Comparison of ENCODE assay signal across 8 mouse cellular contexts in genomic region chrX:7574087-7574884, GRCm38 (mm10). TPM values are rescaled to one million over a fixed set of nuclear protein-coding genes. Genes with fewer than 3 reads are reported as not detected.
DNase-seq lines count a peak whose midpoint lies in the region; ATAC-seq and TF ChIP-seq lines count a peak whose summit lies in the region.

Gene Ppp1r3f, minus strand, starts transcription at chrX:7574283.

- no peak for TF ChIP-seq CTCF in heart, adult 2 months (IDR thresholded peaks at IDR 0.05)

- peaks cover 5% of the 10 kb centered on the region; the same call in 1 of the 2 replicates for H3K4me1 ChIP-seq in embryonic facial prominence, embryonic 14.5 days (ENCODE audit: control insufficient read depth, insufficient read depth, low read length)
- no peaks in the 10 kb centered on the region; the same call in none of the 2 replicates for H3K4me1 ChIP-seq in heart, adult 2 months (ENCODE audit: control insufficient read depth, insufficient read depth, low read length)
- peaks cover 6% of the 10 kb centered on the region for H3K4me1 ChIP-seq in limb, embryonic 13.5 days
- H3K4me1 ChIP-seq in midbrain, embryonic 16.5 days (ENCODE audit: control insufficient read depth, insufficient read depth, low read length): peaks cover 28% of the 10 kb centered on the region

- peak within 1 kb of the TSS; percentile 65 for H3K4me2 ChIP-seq in embryonic facial prominence, embryonic 14.5 days (ENCODE audit: low read depth, low read length)
- peak within 1 kb of the TSS; percentile 67 for H3K4me2 ChIP-seq in limb, embryonic 13.5 days (replicated peaks)
- peak within 1 kb of the TSS; percentile 58 for H3K4me2 ChIP-seq in midbrain, embryonic 16.5 days (ENCODE audit: low read length)

- no peaks in the 10 kb centered on the region for H3K9me3 ChIP-seq in embryonic facial prominence, embryonic 14.5 days (ENCODE audit: control insufficient read depth, low read length)
- H3K9me3 ChIP-seq in limb, embryonic 13.5 days: no peaks in the 10 kb centered on the region
- H3K9me3 ChIP-seq in midbrain, embryonic 16.5 days (replicated peaks; ENCODE audit: control insufficient read depth, low read length, poor library complexity, severe bottlenecking): no peaks in the 10 kb centered on the region

- H3K79me2 ChIP-seq in heart, adult 2 months (replicated peaks; ENCODE audit: control insufficient read depth, insufficient read depth, low read length): no peaks in the 10 kb centered on the region

- H3K27ac ChIP-seq in embryonic facial prominence, embryonic 14.5 days (replicated peaks; ENCODE audit: low read depth, low read length): peak within 1 kb of the TSS; percentile 77
- peak within 1 kb of the TSS; percentile 77 for H3K27ac ChIP-seq in heart, adult 2 months
- peak within 1 kb of the TSS; percentile 74; the same call in 1 of the 2 replicates for H3K27ac ChIP-seq in limb, embryonic 13.5 days
- peak within 1 kb of the TSS; percentile 92 for H3K27ac ChIP-seq in midbrain, embryonic 16.5 days (ENCODE audit: low read length)

- no peak for TF ChIP-seq EP300 in heart, adult 2 months (IDR thresholded peaks at IDR 0.05; ENCODE audit: insufficient read depth, low read depth, low read length)

- peak; percentile 98 for DNase-seq in 3T3-L1 (ENCODE audit: low read depth, low spot score)
- peak; percentile 60 to 69 for DNase-seq in adrenal gland, postnatal 4 days (ENCODE audit: low spot score in 2 of 2)
- DNase-seq in embryonic facial prominence, embryonic 14.5 days (ENCODE audit: low spot score): peak; percentile 98
- DNase-seq in heart, adult 2 months: peak; percentile 87 to 93
- DNase-seq in kidney, adult 8-10 months: peak; percentile 94 to 96
- peak; percentile 78 to 95 for DNase-seq in spleen, postnatal 10 days (ENCODE audit: low spot score in 2 of 2)

- H3K9ac ChIP-seq in embryonic facial prominence, embryonic 14.5 days (ENCODE audit: low read depth, low read length): peak within 1 kb of the TSS; percentile 78
- peak within 1 kb of the TSS; percentile 97 for H3K9ac ChIP-seq in heart, adult 2 months (ENCODE audit: low read depth, low read length)
- H3K9ac ChIP-seq in limb, embryonic 13.5 days: peak within 1 kb of the TSS; percentile 73
- peak within 1 kb of the TSS; percentile 72 for H3K9ac ChIP-seq in midbrain, embryonic 16.5 days (ENCODE audit: low read depth, low read length)

- 26% methylated on average over 42 of the region's 65 CpGs for WGBS in embryonic facial prominence, embryonic 14.5 days
- 19% methylated on average over 63 of the region's 65 CpGs for WGBS in heart, adult 2 months
- WGBS in limb, embryonic 13.5 days: 17% methylated on average over 53 of the region's 65 CpGs
- 25% methylated on average over 34 of the region's 65 CpGs for WGBS in midbrain, embryonic 16.5 days

- intact Hi-C loops in heart, adult 2 months (cut with DNase I): loop anchor here (5.0 kb wide), 1 partner anchor 68 kb away; no protein-coding TSS in a partner anchor

- H3K4me3 ChIP-seq in embryonic facial prominence, embryonic 14.5 days (ENCODE audit: low read depth, low read length): peak within 1 kb of the TSS; percentile 57
- H3K4me3 ChIP-seq in heart, adult 2 months: peak within 1 kb of the TSS; percentile 62
- peak within 1 kb of the TSS; percentile 55 for H3K4me3 ChIP-seq in limb, embryonic 13.5 days
- H3K4me3 ChIP-seq in midbrain, embryonic 16.5 days (ENCODE audit: low read depth, low read length): peak within 1 kb of the TSS; percentile 52

- no peaks in the 10 kb centered on the region for H3K36me3 ChIP-seq in embryonic facial prominence, embryonic 14.5 days (ENCODE audit: control insufficient read depth, insufficient read depth, low read length)
- H3K36me3 ChIP-seq in heart, adult 2 months (ENCODE audit: control insufficient read depth, insufficient read depth, low read length): no peaks in the 10 kb centered on the region
- no peaks in the 10 kb centered on the region for H3K36me3 ChIP-seq in limb, embryonic 13.5 days
- H3K36me3 ChIP-seq in midbrain, embryonic 16.5 days (ENCODE audit: control insufficient read depth, insufficient read depth, low read length): no peaks in the 10 kb centered on the region

- ATAC-seq in embryonic facial prominence, embryonic 14.5 days (ENCODE audit: low read depth): peak; percentile 98
- ATAC-seq in limb, embryonic 13.5 days (ENCODE audit: low FRiP score, low read depth): peak; percentile 99
- peak; percentile 98 for ATAC-seq in midbrain, embryonic 16.5 days

- no peak for TF ChIP-seq POLR2A in heart, adult 2 months (IDR thresholded peaks at IDR 0.05; ENCODE audit: insufficient read depth, low read depth, low read length)

- no peaks in the 10 kb centered on the region for H3K27me3 ChIP-seq in embryonic facial prominence, embryonic 14.5 days (replicated peaks; ENCODE audit: control insufficient read depth, insufficient read depth, low read length)
- no peaks in the 10 kb centered on the region for H3K27me3 ChIP-seq in heart, adult 2 months (ENCODE audit: control insufficient read depth, insufficient read depth, low read length)
- no peaks in the 10 kb centered on the region for H3K27me3 ChIP-seq in limb, embryonic 13.5 days
- H3K27me3 ChIP-seq in midbrain, embryonic 16.5 days (ENCODE audit: control insufficient read depth, insufficient read depth, low read depth, low read length): no peaks in the 10 kb centered on the region

RNA-seq across cellular contexts. Expression of gene Ppp1r3f, which starts in this region (rescaled TPM):
- total RNA-seq in adrenal gland, postnatal 4 days (2021): 1 to 10 TPM; 6.0 to 6.7 TPM
- 1.8 and 2.1 TPM in 2 replicates for polyA plus RNA-seq in embryonic facial prominence, embryonic 14.5 days (2014; fragmentation: Nextera tagmentation; extraction: Ambion mirVana)
- 1 to 10 TPM; 2.6 to 3.0 TPM for total RNA-seq in heart, adult 2 months (2021)
- 1.8 and 2.2 TPM in 2 replicates for polyA plus RNA-seq in heart, adult 2 months (2012; rRNA removed)
- polyA plus RNA-seq in limb, embryonic 13.5 days (2015; fragmentation: Nextera tagmentation; extraction: Ambion mirVana): 1.6 and 2.3 TPM in 2 replicates
- 7.6 and 7.8 TPM in 2 replicates for polyA plus RNA-seq in midbrain, embryonic 16.5 days (2015; fragmentation: Nextera tagmentation; extraction: Ambion mirVana)

Comparison
In these comparisons a context has a peak if more than half of its experiments do, and no peak if none do; other contexts are left out.
1. Peak in every context shown above with its lines: DNase-seq, ATAC-seq, H3K4me3 ChIP-seq and H3K27ac ChIP-seq.